Mouse (Mus musculus) adrenal gland, adult (tissue): ENCODE results near the gene Sdsl.

Source experiments
- DNase-seq, 2 experiments: peaks; one replicate each; pipeline ENCODE4 v3.0.0; 2022 to 2023; ENCODE audit warnings: low spot score in 1 of 2; ENCODE audit not compliant: inconsistent age in 2 of 2

Gene Sdsl

DNA sequence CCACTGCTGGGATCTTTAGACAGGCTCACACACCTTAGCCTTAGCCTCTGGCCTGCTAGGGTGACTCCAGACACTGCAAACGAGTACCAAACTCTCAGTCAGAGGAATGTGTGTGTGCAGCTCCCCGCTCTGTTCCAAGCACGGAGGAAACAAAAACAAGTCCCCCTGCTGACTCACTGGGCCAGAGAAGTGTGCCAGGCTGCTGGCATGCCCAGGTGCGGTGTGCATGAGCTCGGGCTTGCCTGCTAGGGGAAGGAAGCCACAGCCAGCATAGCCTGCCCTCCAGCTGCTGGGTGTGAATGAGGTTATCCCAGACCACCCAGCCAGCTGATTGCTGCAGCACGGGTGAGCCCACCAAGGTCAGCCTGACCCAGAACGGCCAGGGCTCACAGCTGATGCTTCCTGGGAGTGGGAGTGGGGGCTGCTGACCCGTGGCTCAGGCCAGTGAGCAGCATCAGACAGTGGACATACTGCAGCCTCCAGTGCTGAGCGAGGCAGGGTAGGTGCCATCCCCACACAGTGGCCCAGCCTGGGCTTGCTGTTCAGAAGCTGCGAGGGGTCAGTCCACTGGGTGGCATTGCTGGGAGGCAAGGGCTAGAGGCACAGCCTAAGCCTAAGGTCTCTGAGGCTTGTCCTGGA, 22.6 kb upstream of the Sdsl start:
- DNase-seq: peak; percentile 52 to 68

DNA sequence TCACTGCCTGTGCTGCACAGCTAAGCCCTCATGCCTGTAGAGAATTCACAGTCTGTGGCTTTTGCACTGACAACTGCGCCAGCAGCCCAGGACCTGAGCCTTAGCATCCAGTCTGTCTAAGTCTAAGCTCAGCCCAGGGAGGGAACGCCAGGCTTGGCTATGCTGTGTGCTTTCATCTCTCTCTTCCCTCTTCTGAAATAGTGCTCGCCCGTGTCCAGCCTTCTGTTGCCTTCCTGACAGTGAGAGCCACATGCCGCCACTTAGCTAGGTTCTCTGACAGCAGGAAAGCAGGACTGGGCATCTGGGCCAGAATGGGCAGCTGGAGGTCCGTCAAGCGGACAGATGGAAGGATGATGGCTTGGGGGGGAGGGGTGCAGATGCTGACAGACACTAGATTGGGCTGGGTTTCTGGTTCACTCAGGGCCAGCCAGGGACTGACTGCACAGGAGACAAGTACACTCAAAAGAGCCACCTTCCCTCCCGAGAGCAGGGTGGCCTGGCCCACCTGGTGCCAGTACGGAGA, 21.3 kb upstream of the Sdsl start:
- DNase-seq: no peak

DNA sequence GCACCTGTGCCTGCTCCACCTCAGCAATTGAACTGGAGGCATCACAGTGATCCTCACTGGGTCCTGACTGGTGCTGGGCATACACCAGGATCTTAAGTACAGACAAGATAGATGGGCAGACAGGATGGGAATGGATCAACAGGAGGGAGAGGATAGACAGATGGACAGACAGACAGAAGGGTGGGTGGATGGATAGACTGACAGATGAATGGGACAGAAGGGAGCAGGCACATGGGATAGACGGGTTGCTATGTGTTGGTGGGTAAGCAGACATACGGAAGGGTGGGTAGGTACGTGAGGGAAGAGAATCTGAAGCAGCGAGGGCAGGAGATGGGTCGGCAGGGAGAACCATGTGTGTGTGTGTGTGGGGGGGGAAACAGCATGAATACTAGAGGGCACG, 20.8 kb upstream of the Sdsl start:
- no peak for DNase-seq

DNA sequence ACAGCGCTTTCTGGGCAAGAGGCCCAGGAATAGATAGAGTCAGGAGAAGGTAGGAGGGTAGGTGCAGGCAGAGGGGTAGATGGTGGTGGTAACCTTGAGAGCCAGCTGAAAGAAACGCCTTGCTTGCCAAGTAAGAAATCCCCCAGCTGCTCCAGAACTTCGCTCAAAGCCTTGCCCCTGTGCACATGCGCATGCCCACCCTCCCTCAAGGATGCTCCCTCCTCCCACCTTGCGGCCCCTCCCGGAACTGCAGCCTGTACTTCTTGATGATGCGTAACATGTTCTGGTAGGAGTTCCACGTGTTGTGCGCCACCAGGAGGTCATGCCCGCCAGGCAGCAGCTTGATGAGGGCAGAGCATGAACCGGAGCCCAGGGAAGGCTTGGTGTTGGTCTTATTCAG, 19.8 kb upstream of the Sdsl start:
- DNase-seq: peak in 1 of 2 experiments; percentile 65

DNA sequence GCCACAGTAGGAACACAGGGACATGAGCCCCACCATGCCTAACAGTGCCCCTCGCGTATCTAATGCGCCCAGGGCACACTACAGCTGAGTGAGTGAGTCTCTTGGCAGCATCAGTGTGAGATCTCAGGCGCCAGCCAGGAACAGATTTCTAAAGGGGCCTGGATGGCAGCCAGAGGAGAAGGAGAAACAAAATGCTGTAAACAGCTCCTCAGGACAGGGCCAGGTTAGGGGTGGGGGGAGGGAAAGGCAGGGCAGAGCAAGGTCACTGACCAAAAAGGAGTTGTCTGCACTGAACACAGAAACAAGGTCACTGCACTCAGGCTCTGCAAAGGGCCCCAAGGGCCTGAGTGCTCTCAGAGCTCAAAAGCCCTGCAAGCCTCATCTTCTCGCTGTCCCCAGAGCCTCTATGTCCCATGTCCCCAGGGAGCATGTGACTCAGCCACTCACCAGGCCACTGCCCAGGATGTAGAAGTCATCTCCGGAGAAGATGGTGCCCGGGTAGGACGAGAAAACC, 18.1 kb upstream of the Sdsl start:
- DNase-seq: peak; percentile 52 to 84

DNA sequence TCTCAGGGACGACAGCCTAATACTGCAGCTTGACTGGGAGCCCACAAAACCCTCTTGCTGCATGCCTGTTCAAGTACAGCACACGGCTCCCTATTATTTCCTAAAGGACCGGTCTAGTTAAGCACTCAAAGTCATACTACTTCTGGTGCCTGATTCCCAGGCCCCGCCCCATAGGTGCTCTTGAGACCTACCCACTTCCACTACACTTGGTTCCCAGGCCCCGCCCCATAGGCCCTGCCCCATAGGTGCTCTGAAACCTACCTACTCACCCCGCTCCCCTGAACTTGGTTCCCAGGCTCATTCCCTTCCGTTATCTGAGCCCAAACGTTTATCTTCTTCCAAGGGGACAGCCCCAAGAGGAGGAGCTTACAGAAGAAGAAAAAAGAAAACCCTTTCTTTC, 15.2 kb upstream of the Sdsl start:
- DNase-seq: no peak

DNA sequence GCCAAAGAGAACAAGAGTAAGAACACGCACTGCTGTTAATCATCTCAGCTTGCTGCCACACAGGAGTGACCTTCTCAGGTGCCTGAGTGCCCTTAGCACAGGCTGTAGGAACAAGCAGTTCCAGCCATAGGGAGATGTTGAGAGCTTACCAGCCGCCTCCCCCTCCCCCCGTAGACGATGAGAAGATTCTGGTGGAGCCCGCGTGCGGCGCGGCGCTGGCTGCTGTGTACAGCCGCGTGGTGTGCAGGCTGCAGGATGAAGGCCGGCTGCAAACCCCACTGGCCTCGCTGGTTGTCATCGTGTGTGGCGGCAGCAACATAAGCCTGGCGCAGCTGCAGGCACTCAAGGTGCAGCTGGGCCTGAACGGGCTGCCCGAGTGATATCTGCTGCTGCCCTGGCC, 10.8 kb upstream of the Sdsl start:
- DNase-seq: peak; percentile 55 to 69

DNA sequence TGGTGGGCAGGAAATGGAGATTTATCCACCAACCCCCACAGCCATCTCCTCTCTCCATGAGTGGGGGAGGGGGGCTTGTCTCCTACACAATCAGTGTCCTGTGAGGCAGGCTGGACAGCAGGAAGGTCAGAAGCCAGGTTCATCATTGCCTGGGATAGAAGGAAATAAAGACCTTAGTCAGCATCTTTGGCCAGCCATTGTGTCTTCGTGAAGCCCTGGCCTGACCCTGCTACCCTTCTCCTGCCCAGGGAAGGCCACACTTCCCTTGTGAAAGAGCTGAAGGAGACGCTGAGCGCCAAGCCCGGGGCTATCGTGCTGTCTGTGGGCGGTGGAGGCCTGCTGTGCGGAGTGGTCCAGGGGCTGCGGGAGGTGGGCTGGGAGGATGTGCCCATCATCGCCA, 8.6 kb upstream of the Sdsl start:
- no peak for DNase-seq

DNA sequence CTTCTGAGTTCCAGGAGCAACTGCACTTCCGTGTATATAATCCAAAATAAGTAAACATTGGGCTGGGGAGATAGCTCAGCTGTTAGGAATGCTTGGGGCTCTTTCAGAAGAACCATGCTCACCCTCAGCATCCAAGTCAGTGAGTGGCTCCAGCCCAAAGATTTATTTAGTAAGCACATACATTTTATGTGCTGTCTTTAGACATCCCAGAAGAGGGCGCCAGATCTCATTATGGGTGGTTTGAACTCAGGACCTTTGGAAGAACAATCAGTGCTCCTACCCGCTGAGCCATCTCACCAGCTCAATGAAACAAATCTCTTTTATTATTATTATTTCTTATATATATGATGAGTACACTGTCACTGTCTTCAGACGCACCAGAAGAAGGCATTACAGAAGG, 6.9 kb upstream of the Sdsl start:
- no peak for DNase-seq

DNA sequence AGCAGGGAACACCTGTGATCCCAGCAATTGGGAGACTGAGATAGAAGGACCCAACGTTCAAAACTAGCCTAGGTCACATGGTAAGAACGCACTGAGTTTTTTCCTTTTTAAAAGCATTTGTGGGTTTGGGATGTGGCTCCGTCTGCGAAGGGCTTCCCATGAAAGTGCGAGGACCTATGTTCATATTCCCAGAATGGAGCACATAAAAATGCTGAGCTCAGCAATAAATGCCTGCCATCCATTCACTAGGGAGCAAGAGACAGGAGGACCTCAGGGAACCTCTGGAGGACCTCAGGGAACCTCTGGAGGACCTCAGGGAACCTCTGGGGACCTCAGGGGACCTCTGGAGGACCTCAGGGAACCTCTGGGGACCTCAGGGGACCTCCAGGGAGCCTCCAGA, 5.4 kb upstream of the Sdsl start:
- DNase-seq: no peak

DNA sequence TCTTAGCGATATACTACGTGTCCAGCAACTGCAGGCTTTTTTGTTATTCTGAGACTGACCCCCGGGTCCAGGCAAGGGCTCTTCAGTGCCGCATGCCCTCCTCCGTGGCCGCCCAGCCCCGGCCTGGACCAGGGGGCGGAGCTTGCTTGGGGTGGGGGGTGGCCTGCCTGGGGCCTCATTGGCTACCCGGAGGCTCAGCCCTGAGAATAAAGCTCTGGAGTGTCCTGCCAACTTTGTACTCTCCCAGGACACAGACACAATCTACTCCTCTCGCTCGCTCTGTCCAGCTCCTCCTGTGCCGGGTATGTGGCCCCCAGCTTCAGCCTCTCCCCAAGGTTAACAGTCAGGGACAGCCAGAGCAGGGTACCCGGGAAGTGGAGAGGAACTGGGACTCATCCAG, 3.7 kb upstream of the Sdsl start, which contains the start of gene Sds:
Gene Sds (plus strand): TSS at position 231 of the 400 bp plus-strand sequence.
- DNase-seq: no peak

DNA sequence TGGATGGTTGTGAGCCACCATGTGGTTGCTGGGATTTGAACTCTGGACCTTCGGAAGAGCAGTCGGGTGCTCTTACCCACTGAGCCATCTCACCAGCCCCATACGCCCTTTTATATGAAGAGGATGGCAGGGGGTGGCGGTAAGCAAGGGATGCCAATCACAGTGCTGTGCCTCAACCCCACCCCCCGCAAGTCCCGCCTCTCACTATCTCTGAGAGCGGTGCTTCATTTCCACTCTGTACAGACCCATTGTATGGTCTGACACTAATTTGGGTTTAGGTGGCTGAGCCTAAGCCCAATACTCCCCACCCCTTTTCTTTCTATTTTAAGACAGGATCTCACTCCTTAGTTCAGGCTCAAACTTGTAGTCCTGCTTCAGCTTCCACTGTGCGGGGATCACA, 3.3 kb upstream of the Sdsl start:
- DNase-seq: no peak

DNA sequence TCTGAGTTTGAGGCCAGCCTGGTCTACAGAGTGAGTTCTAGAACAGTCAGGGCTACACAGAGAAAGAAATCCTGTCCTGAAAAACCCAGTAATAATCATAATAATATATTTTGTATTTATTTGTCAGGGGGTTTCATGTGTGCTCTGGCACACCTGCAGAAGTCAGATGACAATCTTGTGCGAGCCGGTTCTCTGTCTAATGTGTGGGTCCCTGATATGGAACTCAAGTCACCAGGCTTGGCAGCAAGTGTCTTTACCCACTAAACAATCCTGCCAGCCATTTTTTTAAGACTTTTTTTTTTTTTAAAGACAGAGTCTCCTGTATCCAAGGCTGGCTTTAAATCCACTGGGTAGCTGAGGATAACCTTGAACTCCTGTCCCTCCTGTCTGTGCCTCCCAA, 751 bp upstream of the Sdsl start:
- DNase-seq: no peak

DNA sequence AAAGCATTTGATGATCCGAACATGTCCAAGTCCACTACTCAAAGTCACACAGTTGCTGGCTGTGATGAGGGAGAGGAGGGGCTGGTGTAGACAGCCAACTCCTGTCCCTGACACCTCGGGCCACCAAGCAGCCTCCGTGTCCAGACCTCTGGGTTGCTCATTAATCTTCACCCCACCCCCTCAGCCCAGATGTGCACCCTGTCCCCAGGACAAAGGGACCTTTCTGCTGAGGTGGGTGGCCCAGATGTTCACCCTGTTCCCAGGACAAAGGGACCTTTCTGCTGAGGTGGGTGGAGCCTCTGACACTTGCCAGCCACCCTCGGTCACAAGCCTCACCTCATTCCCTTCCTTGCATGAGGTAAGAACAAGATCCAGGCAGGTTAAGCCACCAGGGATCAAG, 1.1 kb downstream of the Sdsl start:
- DNase-seq: no peak

DNA sequence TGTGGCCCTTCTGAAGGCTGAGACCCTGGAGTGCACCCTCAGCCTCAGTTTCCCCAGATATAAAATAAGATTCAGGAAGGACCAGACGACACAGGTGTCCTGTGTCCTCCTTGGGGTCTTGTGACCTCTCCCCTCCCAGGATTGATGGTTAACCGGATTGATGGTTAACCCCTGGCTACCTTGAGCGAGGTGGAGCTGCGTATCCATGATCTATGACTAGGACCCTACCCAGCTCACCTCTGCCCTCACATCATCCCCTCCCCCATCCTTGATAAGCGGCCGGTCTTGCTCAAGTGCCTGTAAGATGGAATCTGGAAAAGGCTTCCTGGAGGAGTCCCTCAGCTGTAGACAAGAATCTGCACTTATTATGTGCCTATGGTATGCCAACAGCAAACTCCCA, 3.8 kb downstream of the Sdsl start:
- no peak for DNase-seq

DNA sequence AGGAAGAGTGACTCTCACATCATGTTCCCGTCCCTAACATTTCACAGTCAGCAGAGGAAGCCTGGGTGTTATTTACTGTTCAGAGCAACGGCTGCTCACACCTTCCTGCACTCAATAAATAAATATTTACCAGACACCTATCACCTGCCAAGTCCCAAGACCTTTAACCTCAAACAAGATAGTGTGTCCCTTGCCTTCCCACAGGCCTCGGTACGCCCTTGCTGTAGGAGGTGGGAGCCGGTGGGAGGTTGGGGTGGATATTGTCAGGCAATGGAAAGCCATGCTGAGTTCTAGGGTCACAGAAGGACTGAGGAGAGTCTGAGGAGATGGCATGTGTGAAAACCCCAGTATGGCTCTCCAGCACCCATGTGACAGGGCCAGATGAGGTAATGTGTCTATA, 4.3 kb downstream of the Sdsl start:
- no peak for DNase-seq

DNA sequence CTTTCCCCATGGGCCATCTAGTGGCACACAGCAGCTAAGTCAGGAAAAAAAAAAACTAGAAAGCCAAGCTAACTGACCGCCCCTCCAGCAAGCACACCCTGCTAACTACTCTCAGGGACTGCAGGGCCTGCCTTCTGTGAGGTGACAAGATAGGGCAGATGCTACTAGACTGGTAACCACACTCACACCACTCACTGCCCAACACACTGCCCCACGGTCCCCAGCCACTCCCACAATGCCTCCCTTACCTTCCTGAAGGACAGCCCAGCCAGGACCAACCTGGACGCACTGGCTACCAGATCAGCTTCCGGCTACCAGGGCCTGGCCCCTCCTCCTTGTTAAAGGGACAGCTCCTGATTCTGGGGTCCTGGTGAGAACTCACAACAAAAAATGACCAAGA, 5.6 kb downstream of the Sdsl start:
- peak; percentile 72 to 87 for DNase-seq

DNA sequence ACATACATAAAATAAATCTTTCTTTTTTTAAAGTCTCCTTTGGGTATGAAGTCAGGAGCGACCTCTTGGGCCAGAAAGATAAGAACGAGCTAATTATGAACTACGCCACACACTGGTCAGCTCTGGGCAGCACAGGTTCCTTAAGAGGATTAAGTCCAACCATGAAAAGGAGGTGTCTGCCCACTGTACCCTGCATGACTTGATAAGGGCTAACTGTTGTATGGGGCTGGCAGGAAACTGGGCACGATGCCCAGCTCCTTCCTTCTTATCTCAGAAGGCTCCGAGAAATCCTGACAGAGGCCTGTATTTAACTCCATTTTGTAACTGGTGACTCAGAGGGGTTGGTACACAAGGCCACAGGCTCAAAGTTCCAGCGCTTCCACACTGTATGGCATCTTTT, 6.8 kb downstream of the Sdsl start:
- peak; percentile 92 to 94 for DNase-seq

DNA sequence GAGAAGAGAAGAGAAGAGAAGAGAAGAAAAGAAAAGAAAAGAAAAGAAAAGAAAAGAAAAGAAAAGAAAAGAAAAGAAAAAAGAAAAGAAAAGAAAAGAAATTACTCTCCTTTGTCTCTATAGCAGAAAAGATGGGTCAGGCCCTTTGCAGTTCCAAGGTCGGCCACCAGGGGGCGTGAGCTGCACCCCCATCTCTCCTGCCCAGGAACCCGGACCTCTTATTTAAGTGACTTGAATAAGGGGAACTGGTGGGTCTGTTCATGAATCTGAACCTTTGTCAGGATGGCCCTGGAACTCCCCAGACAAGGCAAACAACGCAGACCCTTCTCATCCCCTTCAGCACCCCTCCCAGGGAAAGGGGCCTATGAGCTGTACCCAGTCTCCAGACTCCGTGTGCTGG, 7.5 kb downstream of the Sdsl start:
- peak in 1 of 2 experiments; percentile 71 for DNase-seq

DNA sequence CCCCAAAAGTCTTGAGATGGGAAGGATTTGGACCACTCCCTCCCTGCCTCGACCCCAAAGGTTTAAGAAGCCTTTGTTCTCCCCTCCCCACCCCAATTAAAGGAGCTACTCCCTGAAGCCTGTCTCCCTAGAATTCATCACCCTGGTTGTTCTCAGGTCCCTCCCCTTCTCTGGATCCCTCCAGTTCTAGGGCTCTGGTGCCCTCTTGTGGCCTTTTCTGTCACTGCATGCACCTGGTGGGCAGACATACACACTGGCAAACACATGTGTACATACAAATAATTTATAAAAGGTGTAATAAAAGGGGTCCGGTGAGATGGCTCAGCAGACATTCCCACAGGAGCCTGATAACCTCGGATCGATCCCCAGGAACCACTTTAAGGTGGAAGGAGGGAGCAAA, 8.3 kb downstream of the Sdsl start:
- no peak for DNase-seq

DNA sequence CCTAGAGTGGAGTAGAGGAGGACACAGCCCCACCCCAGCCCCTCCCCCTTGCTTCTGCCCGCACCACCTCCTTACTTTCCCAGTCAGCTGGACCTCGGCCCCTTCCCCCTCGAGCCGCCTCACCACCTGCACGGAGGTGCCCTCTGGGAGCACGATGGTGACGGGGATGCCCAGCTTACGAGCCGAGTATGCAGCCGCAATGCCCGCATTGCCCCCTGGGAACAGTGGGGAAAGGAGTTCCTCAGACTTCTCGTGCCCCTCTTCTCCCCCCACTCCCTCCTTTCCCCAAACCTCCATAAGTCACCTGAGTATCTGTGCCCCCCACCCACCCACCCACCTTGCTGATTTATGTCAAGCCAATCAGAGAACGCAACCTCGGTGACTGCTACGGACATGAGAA, 10.7 kb downstream of the Sdsl start:
- no peak for DNase-seq

DNA sequence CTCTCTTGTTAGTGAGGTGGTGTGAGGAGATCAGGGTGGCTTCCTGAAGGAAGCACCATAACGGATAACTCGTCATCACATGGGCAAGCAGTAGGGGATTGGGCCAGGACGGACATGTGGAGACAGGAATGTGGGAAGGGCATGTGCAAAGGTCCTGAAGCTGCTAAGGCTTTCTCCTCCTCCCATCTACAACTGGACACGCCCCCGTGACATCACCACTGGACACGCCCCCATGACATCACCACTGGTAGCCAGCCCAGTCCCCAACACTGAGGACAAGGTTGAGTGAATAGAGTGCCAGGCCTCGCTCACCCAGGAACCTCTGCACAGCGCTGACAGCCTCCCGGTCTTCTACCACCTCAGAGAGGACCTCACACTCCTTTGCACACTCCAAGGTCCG, 13.5 kb downstream of the Sdsl start:
- peak in 1 of 2 experiments; percentile 66 for DNase-seq

DNA sequence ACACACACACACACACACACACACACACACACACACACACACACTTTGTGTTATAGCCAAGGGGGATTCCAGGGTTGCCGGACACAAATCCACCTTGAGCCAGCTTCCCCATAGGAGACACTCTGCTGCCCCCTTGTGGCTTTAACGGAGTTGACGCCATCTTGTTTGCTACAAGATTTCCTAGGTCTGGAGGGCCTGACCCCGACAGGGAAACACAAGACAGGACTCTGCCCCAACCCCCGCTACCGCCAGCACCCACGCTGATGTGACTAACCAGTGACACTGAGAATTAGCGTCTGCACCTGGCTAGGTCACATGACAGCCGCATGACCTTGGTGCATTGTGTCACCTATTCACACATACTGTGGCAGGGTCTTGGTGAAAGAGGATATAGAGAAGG, 15.0 kb downstream of the Sdsl start:
- DNase-seq: peak; percentile 60 to 86
